Mouse (Mus musculus) forebrain, embryonic 16.5 days (tissue): ENCODE measurements around the gene Rbms2. TPM values are rescaled to one million over a fixed set of nuclear protein-coding genes. Genes with fewer than 3 reads are reported as not detected.
"Not testable (repeated sequence)": the region's sequence is repeated elsewhere in the genome, so short reads cannot be mapped to it uniquely, and the experiment has no call there.

Experiments used
- ATAC-seq: fragments of 200-750 bp; cut with Nextera tagmentation; 2 replicates; pipeline ENCODE4 v1.8.0; 2017; ENCODE audit warnings: mild to moderate bottlenecking, moderate library complexity
- H3K27ac ChIP-seq: fragments of 300-500 bp; sonication (generic); 2 replicates; pipeline ENCODE4 v1.5.1; 2014; ENCODE audit warnings: low read length, control low read depth
- H3K27me3 ChIP-seq: fragments of 300-500 bp; sonication (generic); replicated peaks from 2 replicates; pipeline ENCODE4 v1.6.1; 2014; ENCODE audit warnings: low read length; ENCODE audit not compliant: control insufficient read depth, insufficient read depth
- H3K36me3 ChIP-seq: fragments of 300-500 bp; sonication (generic); 2 replicates; pipeline ENCODE4 v1.6.1; 2014; ENCODE audit not compliant: control insufficient read depth, insufficient read depth
- H3K4me1 ChIP-seq: fragments of 300-500 bp; sonication (generic); replicated peaks from 2 replicates; pipeline ENCODE4 v1.6.1; 2014; ENCODE audit warnings: low read length; ENCODE audit not compliant: control insufficient read depth, insufficient read depth
- H3K4me2 ChIP-seq: fragments of 300-500 bp; sonication (generic); 2 replicates; pipeline ENCODE4 v1.6.1; 2014; ENCODE audit warnings: mild to moderate bottlenecking, low read length, control low read depth
- H3K4me3 ChIP-seq: fragments of 300-500 bp; sonication (generic); replicated peaks from 2 replicates; pipeline ENCODE4 v1.5.1; 2014; ENCODE audit warnings: mild to moderate bottlenecking, low read length, control low read depth
- H3K9ac ChIP-seq: fragments of 300-500 bp; sonication (generic); replicated peaks from 2 replicates; pipeline ENCODE4 v1.6.1; 2014; ENCODE audit warnings: low read depth, low read length, control low read depth
- H3K9me3 ChIP-seq: fragments of 300-500 bp; sonication (generic); 2 replicates; pipeline ENCODE4 v1.6.1; 2016; ENCODE audit warnings: low read length; ENCODE audit not compliant: control insufficient read depth
- WGBS: fragments of 180-500 bp; shearing (Covaris S2); extraction: QIAGEN DNeasy Blood & Tissue Kit; methylation state at CpG from one replicate; pipeline ENCODE4 v1.1.7; 2014; 5-methylcytosine and 5-hydroxymethylcytosine counted together
- polyA plus RNA-seq: library from polyadenylated mRNA; unstranded; fragments of >200 nt; fragmentation: Nextera tagmentation; extraction: Ambion mirVana; gene quantifications from 2 replicates; pipeline ENCODE4 v1.2.1, GENCODE M21; 2015

Rbms2 gene
- polyA plus RNA-seq, 1 experiment from 2014 or later, result 8.5 TPM

GRCm38 (mm10) chr10:128090651-128091563 lies 89.2 kb downstream of the Rbms2 start:
- Histone ChIP-seq H3K27ac (no peak overlapping the region), H3K4me1 (peaks cover 38% of the 10 kb centered on the region), H3K27me3 (no peaks in the 10 kb centered on the region), H3K4me2 (peak overlapping the region; percentile 91), H3K36me3 (peaks cover 35% of the 10 kb centered on the region), H3K4me3 (peak overlapping the region; percentile 2; the same call in 1 of the 2 replicates), H3K9ac (no peak overlapping the region; the same call in 1 of the 2 replicates), H3K9me3 (no peaks in the 10 kb centered on the region)
- WGBS, result 8% methylated on average over 14 of the region's 14 CpGs
- peak; percentile 38 for ATAC-seq

- Histone ChIP-seq H3K4me2 (no peak overlapping the region), H3K27ac (no peak overlapping the region), H3K4me3 (no peak overlapping the region), H3K27me3 (no peaks in the 10 kb centered on the region), H3K36me3 (peaks cover 45% of the 10 kb centered on the region), H3K9ac (no peak overlapping the region), H3K9me3 (no peaks in the 10 kb centered on the region), H3K4me1 (peaks cover 43% of the 10 kb centered on the region)
- no peak for ATAC-seq
- WGBS, result 74% methylated on average over 5 of the region's 5 CpGs
Measured at GRCm38 (mm10) chr10:128089842-128090241, 90.3 kb downstream of the Rbms2 start.

- no peak overlapping the region for H3K4me2 ChIP-seq
- no peak overlapping the region for H3K4me3 ChIP-seq
- H3K36me3 ChIP-seq, result peaks cover 45% of the 10 kb centered on the region
- 89% methylated on average over 5 of the region's 5 CpGs for WGBS
- no peaks in the 10 kb centered on the region for H3K9me3 ChIP-seq
- no peak for ATAC-seq
- no peak overlapping the region for H3K27ac ChIP-seq
- peaks cover 33% of the 10 kb centered on the region for H3K4me1 ChIP-seq
- H3K9ac ChIP-seq, result no peak overlapping the region
- H3K27me3 ChIP-seq, result no peaks in the 10 kb centered on the region
Measured at GRCm38 (mm10) chr10:128088181-128088580, 91.9 kb downstream of the Rbms2 start.

GRCm38 (mm10) chr10:128087216-128087615 lies 92.9 kb downstream of the Rbms2 start:
- H3K9me3 ChIP-seq, ATAC-seq, H3K9ac ChIP-seq, H3K4me2 ChIP-seq, H3K4me3 ChIP-seq, H3K27me3 ChIP-seq, H3K27ac ChIP-seq: not testable (repeated sequence)
- Histone ChIP-seq H3K4me1 (peaks cover 33% of the 10 kb centered on the region), H3K36me3 (peaks cover 45% of the 10 kb centered on the region)
- WGBS, result 92% methylated on average over 2 of the region's 2 CpGs

GRCm38 (mm10) chr10:128086391-128086790 lies 93.7 kb downstream of the Rbms2 start:
- peaks cover 45% of the 10 kb centered on the region for H3K36me3 ChIP-seq
- no peak overlapping the region for H3K9ac ChIP-seq
- no peak overlapping the region for H3K4me2 ChIP-seq
- no peaks in the 10 kb centered on the region for H3K9me3 ChIP-seq
- H3K27ac ChIP-seq, result no peak overlapping the region
- H3K4me3 ChIP-seq, result no peak overlapping the region
- WGBS, result 70% methylated on average over 6 of the region's 6 CpGs
- peaks cover 31% of the 10 kb centered on the region for H3K4me1 ChIP-seq
- ATAC-seq, result no peak
- no peaks in the 10 kb centered on the region for H3K27me3 ChIP-seq

GRCm38 (mm10) chr10:128084160-128084559 lies 95.9 kb downstream of the Rbms2 start:
- H3K36me3 ChIP-seq, result peaks cover 36% of the 10 kb centered on the region
- H3K27ac ChIP-seq, result no peak overlapping the region; the same call in 1 of the 2 replicates
- H3K9me3 ChIP-seq, result no peaks in the 10 kb centered on the region
- ATAC-seq, result no peak
- no peaks in the 10 kb centered on the region for H3K27me3 ChIP-seq
- peak overlapping the region; percentile 92 for H3K9ac ChIP-seq
- WGBS, result 7% methylated on average over 3 of the region's 3 CpGs
- H3K4me1 ChIP-seq, result peaks cover 23% of the 10 kb centered on the region
- H3K4me3 ChIP-seq, result peak overlapping the region; percentile 96
- peak overlapping the region; percentile 91 for H3K4me2 ChIP-seq

- H3K27ac ChIP-seq, result peak overlapping the region; percentile 87
- H3K9me3 ChIP-seq, result no peaks in the 10 kb centered on the region
- H3K9ac ChIP-seq, result peak overlapping the region; percentile 92
- H3K27me3 ChIP-seq, result no peaks in the 10 kb centered on the region
- H3K36me3 ChIP-seq, result peaks cover 33% of the 10 kb centered on the region
- peak overlapping the region; percentile 91 for H3K4me2 ChIP-seq
- ATAC-seq, result 0 out of 2 replicates have a peak, but pooled peaks have one; percentile 0
- WGBS, result under 1% methylated on average over 22 of the region's 22 CpGs
- peaks cover 23% of the 10 kb centered on the region for H3K4me1 ChIP-seq
- H3K4me3 ChIP-seq, result peak overlapping the region; percentile 96
Measured at GRCm38 (mm10) chr10:128083688-128084087, 96.4 kb downstream of the Rbms2 start.

GRCm38 (mm10) chr10:128082880-128083421 lies 97.1 kb downstream of the Rbms2 start, which contains the start of gene Atp5b:
Gene Atp5b (plus strand): TSS chr10:128083273.
- H3K27ac ChIP-seq, result peak within 1 kb of the TSS; percentile 87
- peaks cover 25% of the 10 kb centered on the region for H3K36me3 ChIP-seq
- H3K27me3 ChIP-seq, result no peaks in the 10 kb centered on the region
- H3K4me2 ChIP-seq, result peak within 1 kb of the TSS; percentile 91
- peak; percentile 99 for ATAC-seq
- under 1% methylated on average over 34 of the region's 34 CpGs for WGBS
- H3K4me1 ChIP-seq, result peaks cover 23% of the 10 kb centered on the region
- no peaks in the 10 kb centered on the region for H3K9me3 ChIP-seq
- peak within 1 kb of the TSS; percentile 92 for H3K9ac ChIP-seq
- H3K4me3 ChIP-seq, result peak within 1 kb of the TSS; percentile 96

GRCm38 (mm10) chr10:128082477-128082808 lies 97.7 kb downstream of the Rbms2 start:
- no peaks in the 10 kb centered on the region for H3K9me3 ChIP-seq
- 17% methylated on average over 9 of the region's 9 CpGs for WGBS
- peak overlapping the region; percentile 56 for H3K4me2 ChIP-seq
- peak overlapping the region; percentile 48 for H3K4me3 ChIP-seq
- H3K27me3 ChIP-seq, result no peaks in the 10 kb centered on the region
- H3K36me3 ChIP-seq, result peaks cover 21% of the 10 kb centered on the region
- peak overlapping the region; percentile 58 for H3K9ac ChIP-seq
- no peak for ATAC-seq
- H3K27ac ChIP-seq, result peak overlapping the region; percentile 34; the same call in 1 of the 2 replicates
- H3K4me1 ChIP-seq, result peaks cover 23% of the 10 kb centered on the region
